Mouse (Mus musculus): ENCODE results near the gene Klc3. TPM values are rescaled to one million over a fixed set of nuclear protein-coding genes. Genes with fewer than 3 reads are reported as not detected.

Gene Klc3
- polyA plus RNA-seq, 1 experiment: 3.5 TPM

DNA sequence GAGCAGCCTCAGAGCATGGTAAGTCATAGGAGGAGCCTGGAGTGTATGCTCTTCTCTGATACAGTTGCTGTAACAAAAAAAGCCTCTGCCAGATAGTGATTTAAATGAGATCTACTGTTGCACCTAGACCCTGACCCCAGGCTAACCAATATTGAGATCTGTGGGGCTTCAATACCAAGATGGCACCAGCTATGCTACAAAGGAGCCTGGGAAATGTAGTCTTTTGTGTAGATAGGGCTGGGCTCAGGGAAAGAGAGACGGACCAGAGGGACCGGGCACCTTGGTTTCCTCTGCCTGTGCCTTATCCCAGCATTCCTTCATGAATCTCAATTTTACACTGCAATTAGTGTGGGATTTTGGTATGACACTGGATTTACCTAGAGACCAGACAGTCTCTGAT lies 30.5 kb downstream of the Klc3 start:
- H3K4me3 ChIP-seq: no peak overlapping the region
- no peaks in the 10 kb centered on the region for H3K79me2 ChIP-seq (ENCODE audit: control insufficient read depth, insufficient read depth)
- TF ChIP-seq SRF (IDR thresholded peaks at IDR 0.05; ENCODE audit: control insufficient read depth, insufficient read length, low read depth) (no peak), POLR2A (IDR thresholded peaks at IDR 0.05; ENCODE audit: insufficient read length, low read depth) (no peak), E2F4 (IDR thresholded peaks at IDR 0.05; ENCODE audit: insufficient read depth) (no peak), POLR2AphosphoS2 (IDR thresholded peaks at IDR 0.05; ENCODE audit: insufficient read length, low read depth) (no peak), MYOD1 (IDR thresholded peaks at IDR 0.05; ENCODE audit: control insufficient read depth in 1 of 3, insufficient read length in 2 of 3, low read depth in 2 of 3) (no peak), MYOG (IDR thresholded peaks at IDR 0.05; ENCODE audit: control insufficient read depth in 1 of 3, insufficient read depth in 1 of 3, insufficient read length in 2 of 3, low read depth in 2 of 3) (no peak), TCF3 (IDR thresholded peaks at IDR 0.05; ENCODE audit: insufficient read length, low read depth) (no peak), USF1 (IDR thresholded peaks at IDR 0.05; ENCODE audit: low read depth) (no peak), REST (IDR thresholded peaks at IDR 0.05; ENCODE audit: insufficient read depth, insufficient read length) (no peak)
- H3K27me3 ChIP-seq (ENCODE audit: control insufficient read depth, insufficient read depth, insufficient read length): no peaks in the 10 kb centered on the region
- no peak overlapping the region for H3K4me2 ChIP-seq (ENCODE audit: low read depth)
- no peak overlapping the region for H3ac ChIP-seq (ENCODE audit: control insufficient read depth, insufficient read length)
- H3K36me3 ChIP-seq (ENCODE audit: control insufficient read depth, insufficient read depth): peaks cover 5% of the 10 kb centered on the region

DNA sequence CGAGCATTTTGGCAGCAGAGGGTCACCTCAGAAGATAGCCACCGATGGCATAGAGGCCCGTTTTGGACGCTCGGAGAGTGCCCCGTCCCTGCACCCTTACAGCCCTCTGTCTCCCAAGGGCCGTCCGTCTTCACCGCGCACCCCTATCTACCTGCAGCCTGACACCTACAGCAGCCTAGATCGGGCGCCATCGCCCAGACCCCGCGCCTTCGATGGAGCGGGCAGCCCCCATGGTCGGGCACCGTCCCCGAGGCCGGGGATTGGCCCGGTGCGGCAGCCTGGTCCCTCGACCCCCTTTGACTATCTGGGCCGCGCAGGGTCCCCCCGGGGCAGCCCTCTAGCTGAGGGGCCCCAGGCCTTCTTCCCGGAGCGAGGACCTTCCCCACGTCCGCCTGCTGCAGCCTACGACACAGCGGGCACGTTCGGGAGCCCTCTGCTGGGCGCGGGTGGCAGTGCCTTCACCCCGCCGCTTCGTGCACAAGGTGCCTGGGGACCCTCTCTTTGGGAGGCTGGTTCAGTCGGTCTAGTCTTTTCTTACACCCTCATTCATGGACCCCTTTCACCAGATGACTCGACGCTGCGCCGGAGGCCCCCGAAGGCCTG lies 34.0 kb downstream of the Klc3 start:
- Histone ChIP-seq H3K79me2 (ENCODE audit: control insufficient read depth, insufficient read depth) (peaks cover 16% of the 10 kb centered on the region), H3K27me3 (ENCODE audit: control insufficient read depth, insufficient read depth, insufficient read length) (no peaks in the 10 kb centered on the region), H3K4me3 (no peak overlapping the region), H3ac (ENCODE audit: control insufficient read depth, insufficient read length) (no peak overlapping the region), H3K4me2 (ENCODE audit: low read depth) (no peak overlapping the region), H3K36me3 (ENCODE audit: control insufficient read depth, insufficient read depth) (peaks cover 5% of the 10 kb centered on the region)
- TF ChIP-seq REST (IDR thresholded peaks at IDR 0.05; ENCODE audit: insufficient read depth, insufficient read length): no peak
- no peak for TF ChIP-seq USF1 (IDR thresholded peaks at IDR 0.05; ENCODE audit: low read depth)
- no peak for TF ChIP-seq TCF3 (IDR thresholded peaks at IDR 0.05; ENCODE audit: insufficient read length, low read depth)
- no peak for TF ChIP-seq SRF (IDR thresholded peaks at IDR 0.05; ENCODE audit: control insufficient read depth, insufficient read length, low read depth)
- no peak for TF ChIP-seq POLR2A (IDR thresholded peaks at IDR 0.05; ENCODE audit: insufficient read length, low read depth)
- no peak for TF ChIP-seq MAX (IDR thresholded peaks at IDR 0.05; ENCODE audit: low read depth)
- no peak for TF ChIP-seq MYOG (IDR thresholded peaks at IDR 0.05; ENCODE audit: control insufficient read depth in 1 of 3, insufficient read depth in 1 of 3, insufficient read length in 2 of 3, low read depth in 2 of 3)
- no peak for TF ChIP-seq E2F4 (IDR thresholded peaks at IDR 0.05; ENCODE audit: insufficient read depth)
- TF ChIP-seq POLR2AphosphoS2 (IDR thresholded peaks at IDR 0.05; ENCODE audit: insufficient read length, low read depth): no peak
- no peak for TF ChIP-seq TCF12 (IDR thresholded peaks at IDR 0.05; ENCODE audit: insufficient read depth, poor library complexity, severe bottlenecking)
- no peak for TF ChIP-seq CEBPB (IDR thresholded peaks at IDR 0.05; ENCODE audit: insufficient read depth, poor library complexity, severe bottlenecking)
- TF ChIP-seq MYOD1 (IDR thresholded peaks at IDR 0.05; ENCODE audit: control insufficient read depth in 1 of 3, insufficient read length in 2 of 3, low read depth in 2 of 3): no peak

DNA sequence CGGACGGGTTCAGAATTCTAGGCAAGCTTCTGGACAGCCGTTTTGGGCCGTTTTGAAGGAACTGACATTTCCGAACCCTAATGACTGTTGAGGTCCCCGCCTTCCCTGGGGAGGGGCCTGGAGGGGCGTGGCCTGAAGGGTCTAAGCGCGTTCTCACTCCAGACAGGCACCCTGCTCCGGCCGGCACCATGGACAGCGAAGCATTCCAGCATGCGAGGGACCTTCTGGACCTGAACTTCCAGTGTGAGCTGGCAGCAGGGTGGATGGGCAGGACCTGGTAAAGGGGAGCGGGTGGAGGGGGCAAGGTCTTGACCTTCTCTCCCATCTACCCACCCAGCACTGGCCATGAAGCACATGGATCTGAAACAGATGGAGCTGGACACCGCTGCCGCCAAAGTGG lies 35.5 kb downstream of the Klc3 start:
- no peak overlapping the region for H3ac ChIP-seq (ENCODE audit: control insufficient read depth, insufficient read length)
- TF ChIP-seq TCF3 (IDR thresholded peaks at IDR 0.05; ENCODE audit: insufficient read length, low read depth) (no peak), REST (IDR thresholded peaks at IDR 0.05; ENCODE audit: insufficient read depth, insufficient read length) (peak; percentile 77)
- H3K4me3 ChIP-seq: no peak overlapping the region
- H3K4me2 ChIP-seq (ENCODE audit: low read depth): no peak overlapping the region
- H3K36me3 ChIP-seq (ENCODE audit: control insufficient read depth, insufficient read depth): no peaks in the 10 kb centered on the region
- H3K79me2 ChIP-seq (ENCODE audit: control insufficient read depth, insufficient read depth): peaks cover 25% of the 10 kb centered on the region
- no peaks in the 10 kb centered on the region for H3K27me3 ChIP-seq (ENCODE audit: control insufficient read depth, insufficient read depth, insufficient read length)

DNA sequence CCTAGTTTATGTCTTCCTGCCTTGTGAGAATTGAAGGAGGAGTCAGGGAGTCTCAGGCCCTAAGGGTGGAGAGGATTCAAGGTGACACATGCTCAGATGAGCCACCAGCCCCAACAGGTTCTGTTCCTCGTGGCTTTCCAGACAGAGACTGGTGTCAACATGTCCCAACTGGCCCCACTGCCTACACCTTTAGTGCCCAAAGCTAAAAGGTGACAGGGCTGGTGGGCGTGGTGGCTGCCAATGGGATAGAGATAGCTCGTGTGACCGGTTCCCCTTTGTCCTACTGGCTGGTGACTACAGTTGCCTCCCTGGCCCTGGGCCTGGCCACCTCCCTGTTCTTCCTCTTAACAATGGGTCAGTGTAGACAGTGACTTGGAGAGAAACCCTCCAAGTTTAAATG lies 38.5 kb downstream of the Klc3 start:
- Histone ChIP-seq H3K36me3 (ENCODE audit: control insufficient read depth, insufficient read depth) (no peaks in the 10 kb centered on the region), H3K79me2 (ENCODE audit: control insufficient read depth, insufficient read depth) (peaks cover 48% of the 10 kb centered on the region), H3ac (ENCODE audit: control insufficient read depth, insufficient read length) (no peak overlapping the region), H3K4me3 (no peak overlapping the region), H3K27me3 (ENCODE audit: control insufficient read depth, insufficient read depth, insufficient read length) (no peaks in the 10 kb centered on the region), H3K4me2 (ENCODE audit: low read depth) (no peak overlapping the region)
- TF ChIP-seq USF1 (IDR thresholded peaks at IDR 0.05; ENCODE audit: low read depth): no peak
- TF ChIP-seq POLR2AphosphoS2 (IDR thresholded peaks at IDR 0.05; ENCODE audit: insufficient read length, low read depth): no peak
- TF ChIP-seq MYOD1 (IDR thresholded peaks at IDR 0.05; ENCODE audit: control insufficient read depth in 1 of 3, insufficient read length in 2 of 3, low read depth in 2 of 3): no peak
- TF ChIP-seq SRF (IDR thresholded peaks at IDR 0.05; ENCODE audit: control insufficient read depth, insufficient read length, low read depth): no peak
- TF ChIP-seq MYOG (IDR thresholded peaks at IDR 0.05; ENCODE audit: control insufficient read depth in 1 of 3, insufficient read depth in 1 of 3, insufficient read length in 2 of 3, low read depth in 2 of 3): no peak
- TF ChIP-seq REST (IDR thresholded peaks at IDR 0.05; ENCODE audit: insufficient read depth, insufficient read length): no peak
- no peak for TF ChIP-seq CEBPB (IDR thresholded peaks at IDR 0.05; ENCODE audit: insufficient read depth, poor library complexity, severe bottlenecking)
- no peak for TF ChIP-seq POLR2A (IDR thresholded peaks at IDR 0.05; ENCODE audit: insufficient read length, low read depth)
- TF ChIP-seq TCF3 (IDR thresholded peaks at IDR 0.05; ENCODE audit: insufficient read length, low read depth): no peak
- no peak for TF ChIP-seq E2F4 (IDR thresholded peaks at IDR 0.05; ENCODE audit: insufficient read depth)
- TF ChIP-seq MAX (IDR thresholded peaks at IDR 0.05; ENCODE audit: low read depth): no peak
- no peak for TF ChIP-seq TCF12 (IDR thresholded peaks at IDR 0.05; ENCODE audit: insufficient read depth, poor library complexity, severe bottlenecking)

DNA sequence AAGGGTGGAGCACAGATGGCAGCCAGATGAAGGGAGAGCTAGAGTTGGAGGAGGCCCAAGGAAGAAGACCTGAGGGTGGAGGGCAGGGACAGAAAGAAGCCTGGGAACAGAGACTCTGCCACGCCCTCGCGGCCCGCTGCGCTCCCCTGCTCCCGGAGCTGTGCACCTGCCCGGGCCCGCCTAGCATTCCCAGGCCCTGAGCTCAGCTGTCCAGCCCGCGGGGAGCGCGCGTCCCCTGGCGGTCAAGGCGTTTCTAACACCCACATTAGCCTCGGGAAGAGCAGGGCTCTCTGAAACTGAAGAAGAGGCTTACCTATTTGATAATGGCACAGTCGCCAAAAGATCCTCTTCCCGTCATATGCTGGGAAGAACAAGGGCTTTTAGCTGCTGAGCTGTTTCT lies 40.0 kb downstream of the Klc3 start:
- Histone ChIP-seq H3K79me2 (ENCODE audit: control insufficient read depth, insufficient read depth) (peaks cover 52% of the 10 kb centered on the region), H3K36me3 (ENCODE audit: control insufficient read depth, insufficient read depth) (no peaks in the 10 kb centered on the region), H3ac (ENCODE audit: control insufficient read depth, insufficient read length) (no peak overlapping the region), H3K4me2 (ENCODE audit: low read depth) (peak overlapping the region; percentile 82), H3K27me3 (ENCODE audit: control insufficient read depth, insufficient read depth, insufficient read length) (no peaks in the 10 kb centered on the region), H3K4me3 (peak overlapping the region; percentile 90)
- TF ChIP-seq MYOG (IDR thresholded peaks at IDR 0.05; ENCODE audit: control insufficient read depth in 1 of 3, insufficient read depth in 1 of 3, insufficient read length in 2 of 3, low read depth in 2 of 3): peak in 2 of 3 experiments; percentile 72 to 93
- peak; percentile 56 for TF ChIP-seq POLR2AphosphoS2 (IDR thresholded peaks at IDR 0.05; ENCODE audit: insufficient read length, low read depth)
- TF ChIP-seq CEBPB (IDR thresholded peaks at IDR 0.05; ENCODE audit: insufficient read depth, poor library complexity, severe bottlenecking): no peak
- no peak for TF ChIP-seq REST (IDR thresholded peaks at IDR 0.05; ENCODE audit: insufficient read depth, insufficient read length)
- no peak for TF ChIP-seq POLR2A (IDR thresholded peaks at IDR 0.05; ENCODE audit: insufficient read length, low read depth)
- TF ChIP-seq TCF3 (IDR thresholded peaks at IDR 0.05; ENCODE audit: insufficient read length, low read depth): no peak
- TF ChIP-seq E2F4 (IDR thresholded peaks at IDR 0.05; ENCODE audit: insufficient read depth): no peak
- no peak for TF ChIP-seq USF1 (IDR thresholded peaks at IDR 0.05; ENCODE audit: low read depth)
- peak in 2 of 3 experiments; percentile 75 to 85 for TF ChIP-seq MYOD1 (IDR thresholded peaks at IDR 0.05; ENCODE audit: control insufficient read depth in 1 of 3, insufficient read length in 2 of 3, low read depth in 2 of 3)
- no peak for TF ChIP-seq TCF12 (IDR thresholded peaks at IDR 0.05; ENCODE audit: insufficient read depth, poor library complexity, severe bottlenecking)
- no peak for TF ChIP-seq SRF (IDR thresholded peaks at IDR 0.05; ENCODE audit: control insufficient read depth, insufficient read length, low read depth)
- TF ChIP-seq MAX (IDR thresholded peaks at IDR 0.05; ENCODE audit: low read depth): no peak
